Mouse (Mus musculus) heart, embryonic 14.5 days (tissue): ENCODE results near the gene Gm26938. TPM values are rescaled to one million over a fixed set of nuclear protein-coding genes. Genes with fewer than 3 reads are reported as not detected.

Experiments
- ATAC-seq: fragments of 200-750 bp; cut with Nextera tagmentation; 2 replicates; pipeline ENCODE4 v1.8.0; 2017; ENCODE audit warnings: low read depth, moderate TSS enrichment; ENCODE audit not compliant: insufficient number of reproducible peaks, insufficient read depth, low FRiP score
- H3K27ac ChIP-seq, 2 experiments: fragments of 200-500 bp in 1 of 2; fragments of 300-500 bp in 1 of 2; sonication (generic) in 1 of 2; replicated peaks in 1 of 2; 2 replicates each; pipeline ENCODE4 v1.5.1; 2012 to 2014; ENCODE audit warnings: low read depth in 2 of 2, low read length in 2 of 2, control low read depth in 1 of 2, mild to moderate bottlenecking in 1 of 2, mixed read lengths in 1 of 2; ENCODE audit not compliant: control insufficient read depth in 1 of 2, insufficient read depth in 1 of 2
- H3K27me3 ChIP-seq: fragments of 300-500 bp; sonication (generic); 2 replicates; pipeline ENCODE4 v1.6.1; 2014; ENCODE audit warnings: mild to moderate bottlenecking, low read length, control low read depth; ENCODE audit not compliant: control insufficient read depth, insufficient read depth
- H3K36me3 ChIP-seq: fragments of 300-500 bp; sonication (generic); 2 replicates; pipeline ENCODE4 v1.6.1; 2014; ENCODE audit warnings: mild to moderate bottlenecking, control low read depth, low read length, mixed read lengths; ENCODE audit not compliant: control insufficient read depth, insufficient read depth
- H3K4me1 ChIP-seq, 2 experiments: fragments of 200-500 bp in 1 of 2; fragments of 300-500 bp in 1 of 2; sonication (generic) in 1 of 2; 2 replicates each; pipeline ENCODE4 v1.6.1; 2012 to 2014; ENCODE audit warnings: low read length in 2 of 2, control low read depth in 1 of 2, mixed read lengths in 1 of 2; ENCODE audit not compliant: control insufficient read depth in 2 of 2, insufficient read depth in 2 of 2
- H3K4me2 ChIP-seq: fragments of 300-500 bp; sonication (generic); 2 replicates; pipeline ENCODE4 v1.6.1; 2014; ENCODE audit warnings: mild to moderate bottlenecking, low read length
- H3K4me3 ChIP-seq, 2 experiments: fragments of 200-500 bp in 1 of 2; fragments of 300-500 bp in 1 of 2; sonication (generic) in 1 of 2; 2 replicates each; pipeline ENCODE4 v1.5.1; 2012 to 2014; ENCODE audit warnings: low read length in 2 of 2, mild to moderate bottlenecking in 2 of 2, control low read depth in 1 of 2, low read depth in 1 of 2, moderate library complexity in 1 of 2; ENCODE audit not compliant: control insufficient read depth in 1 of 2, insufficient read depth in 1 of 2
- H3K9ac ChIP-seq: fragments of 300-500 bp; sonication (generic); 2 replicates; pipeline ENCODE4 v1.6.1; 2014; ENCODE audit warnings: mild to moderate bottlenecking, low read length
- H3K9me3 ChIP-seq: fragments of 300-500 bp; sonication (generic); 2 replicates; pipeline ENCODE4 v1.6.1; 2016; ENCODE audit warnings: low read length, control low read depth; ENCODE audit not compliant: control insufficient read depth
- WGBS: fragments of 180-500 bp; shearing (Covaris S2); extraction: QIAGEN DNeasy Blood & Tissue Kit; methylation state at CpG from one replicate; pipeline ENCODE4 v1.1.7; 2014; 5-methylcytosine and 5-hydroxymethylcytosine counted together
- polyA plus RNA-seq: library from polyadenylated mRNA; unstranded; fragments of >200 nt; fragmentation: Nextera tagmentation; extraction: Ambion mirVana; gene quantifications from 2 replicates; pipeline ENCODE4 v1.2.1, GENCODE M21; 2014

Gm26938 gene
- polyA plus RNA-seq, 1 experiment from 2014 or later: not detected

DNA sequence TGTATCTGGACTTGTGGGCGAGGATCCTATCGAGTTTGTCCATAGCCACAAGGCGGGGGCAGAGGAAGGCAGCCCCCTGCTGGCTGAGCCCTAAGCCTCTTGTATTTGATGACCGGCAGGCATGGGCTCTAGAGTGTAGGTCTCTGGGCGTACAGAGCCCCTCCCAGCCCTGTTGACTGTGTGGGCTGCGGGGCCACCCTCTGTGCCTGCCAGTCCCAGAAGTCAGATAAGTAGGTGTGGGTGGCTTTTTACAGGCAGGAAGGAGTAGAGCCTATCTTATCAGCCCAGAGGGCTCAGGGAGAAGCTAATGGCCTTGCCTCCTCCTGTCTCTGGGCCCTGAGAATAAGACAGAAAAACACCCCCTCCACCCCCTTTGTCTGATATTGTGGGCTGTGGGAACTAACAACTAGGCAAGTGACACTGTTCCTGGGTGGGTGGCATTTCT is 22.1 kb downstream of the Gm26938 start:
- peaks cover 17 to 33% of the 10 kb centered on the region in 2 experiments for H3K4me1 ChIP-seq
- H3K27me3 ChIP-seq: no peaks in the 10 kb centered on the region
- H3K27ac ChIP-seq: peak overlapping the region; percentile 58 to 79
- ATAC-seq: peak; percentile 54
- peak overlapping the region; percentile 47 for H3K9ac ChIP-seq
- H3K4me2 ChIP-seq: peak overlapping the region; percentile 41
- no peaks in the 10 kb centered on the region for H3K9me3 ChIP-seq
- WGBS: 4% methylated on average over 6 of the region's 6 CpGs
- H3K4me3 ChIP-seq: no peak overlapping the region
- peaks cover 37% of the 10 kb centered on the region for H3K36me3 ChIP-seq

DNA sequence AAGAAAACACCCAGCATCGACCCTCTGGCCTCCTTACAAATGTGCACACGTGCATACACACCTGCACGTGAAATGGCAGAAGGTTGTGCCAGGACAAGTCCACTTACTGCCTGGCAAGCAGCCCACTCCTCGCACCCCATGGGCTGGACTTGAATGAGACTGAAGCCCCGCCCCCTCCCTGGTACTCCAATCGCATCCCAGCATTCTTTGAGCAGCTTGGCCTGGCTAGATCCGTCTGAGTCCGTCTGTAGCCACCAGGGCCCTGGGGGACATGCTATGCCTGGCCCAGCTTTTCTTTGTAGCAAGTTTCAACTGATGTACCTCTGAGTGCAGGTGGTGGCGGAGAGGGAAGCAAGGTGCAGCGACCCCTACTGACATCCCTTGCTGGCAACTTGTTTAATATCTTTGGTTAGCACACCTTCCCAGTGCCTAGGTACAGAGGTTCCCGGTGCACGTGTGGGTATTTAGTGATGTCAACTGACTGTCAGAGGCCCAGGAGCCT is 22.6 kb downstream of the Gm26938 start:
- peaks cover 20 to 38% of the 10 kb centered on the region in 2 experiments for H3K4me1 ChIP-seq
- H3K9ac ChIP-seq: peak overlapping the region; percentile 47
- no peaks in the 10 kb centered on the region for H3K27me3 ChIP-seq
- peak; percentile 49 for ATAC-seq
- peak overlapping the region; percentile 41 for H3K4me2 ChIP-seq
- H3K9me3 ChIP-seq: no peaks in the 10 kb centered on the region
- H3K4me3 ChIP-seq: no peak overlapping the region
- H3K27ac ChIP-seq: peak overlapping the region; percentile 58 to 79; a peak in 3 of 4 replicates
- WGBS: 5% methylated on average over 12 of the region's 12 CpGs
- peaks cover 40% of the 10 kb centered on the region for H3K36me3 ChIP-seq

DNA sequence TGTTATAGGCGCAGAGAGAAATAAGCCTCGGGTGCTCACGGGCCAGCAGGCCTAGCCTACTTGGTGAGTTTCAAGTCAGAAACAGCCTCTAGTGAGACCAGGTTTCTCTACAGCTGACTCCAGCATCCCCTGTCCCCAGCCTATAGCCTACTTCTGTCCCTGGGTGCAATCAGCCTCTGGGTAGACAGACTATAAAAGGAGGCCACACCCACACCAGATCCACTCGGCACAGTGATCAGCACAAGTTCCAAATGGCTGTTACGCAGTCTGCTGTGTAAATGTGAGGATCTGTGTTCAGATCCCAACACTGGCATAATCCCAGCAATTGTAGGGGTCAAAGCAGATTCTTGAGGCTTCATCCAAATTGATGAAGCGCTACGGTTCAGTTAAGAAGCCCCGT is 23.0 kb downstream of the Gm26938 start:
- Histone ChIP-seq H3K9me3 (no peaks in the 10 kb centered on the region), H3K36me3 (peaks cover 40% of the 10 kb centered on the region), H3K4me1 (peaks cover 25 to 43% of the 10 kb centered on the region in 2 experiments), H3K4me3 (no peak overlapping the region), H3K27ac (no peak overlapping the region; a peak in 1 of 4 replicates), H3K9ac (no peak overlapping the region), H3K4me2 (no peak overlapping the region), H3K27me3 (no peaks in the 10 kb centered on the region)
- no peak for ATAC-seq
- WGBS: 74% methylated on average over 8 of the region's 8 CpGs

DNA sequence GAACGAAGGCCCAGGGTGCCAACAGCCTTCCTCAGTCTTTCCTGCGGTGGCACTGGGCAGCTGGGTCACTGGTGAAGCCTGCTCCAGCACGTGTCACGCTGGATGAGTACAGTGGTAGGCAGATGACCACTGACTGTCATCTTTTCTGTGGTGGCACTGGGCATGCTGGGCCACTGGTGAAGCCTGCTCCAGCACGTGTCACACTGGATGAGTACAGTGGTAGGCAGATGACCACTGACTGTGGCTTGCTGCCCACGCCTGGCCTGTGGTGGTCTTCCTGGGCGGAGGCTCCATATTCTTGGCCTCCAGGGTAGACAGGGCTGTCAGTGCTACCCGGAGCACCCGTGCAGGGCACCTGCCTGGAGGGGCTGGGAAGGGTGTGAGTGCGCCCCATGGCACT is 24.3 kb downstream of the Gm26938 start:
- Histone ChIP-seq H3K4me2 (no peak overlapping the region), H3K36me3 (peaks cover 40% of the 10 kb centered on the region), H3K4me3 (no peak overlapping the region), H3K9me3 (no peaks in the 10 kb centered on the region), H3K27me3 (no peaks in the 10 kb centered on the region), H3K4me1 (peaks cover 37 to 56% of the 10 kb centered on the region in 2 experiments), H3K27ac (no peak overlapping the region), H3K9ac (no peak overlapping the region)
- 95% methylated on average over 10 of the region's 10 CpGs for WGBS
- no peak for ATAC-seq

DNA sequence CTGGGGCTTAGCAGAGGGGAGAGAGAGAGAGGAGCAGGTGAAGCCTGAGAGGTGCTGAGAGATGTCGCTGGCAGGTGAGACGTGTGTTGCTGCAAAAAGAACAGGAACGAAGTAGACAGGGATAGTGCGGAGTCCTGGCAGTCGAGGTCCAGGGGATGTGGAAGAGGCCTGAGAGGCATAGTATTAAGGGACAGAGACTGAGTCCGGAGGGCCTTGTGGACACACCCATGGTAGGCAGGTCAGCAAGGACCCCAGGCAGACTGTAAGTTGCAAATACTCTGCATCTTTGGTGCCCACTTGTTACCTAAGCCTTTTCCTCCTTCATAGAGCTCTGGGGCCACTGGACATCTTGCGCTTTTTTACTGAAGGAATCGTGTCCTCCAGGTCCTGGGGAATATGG is 25.0 kb downstream of the Gm26938 start:
- Histone ChIP-seq H3K27me3 (no peaks in the 10 kb centered on the region), H3K9ac (no peak overlapping the region), H3K9me3 (no peaks in the 10 kb centered on the region), H3K4me2 (no peak overlapping the region), H3K4me3 (no peak overlapping the region), H3K36me3 (peaks cover 40% of the 10 kb centered on the region), H3K27ac (no peak overlapping the region), H3K4me1 (peaks cover 43 to 62% of the 10 kb centered on the region in 2 experiments)
- no peak for ATAC-seq
- WGBS: 81% methylated on average over 8 of the region's 8 CpGs

DNA sequence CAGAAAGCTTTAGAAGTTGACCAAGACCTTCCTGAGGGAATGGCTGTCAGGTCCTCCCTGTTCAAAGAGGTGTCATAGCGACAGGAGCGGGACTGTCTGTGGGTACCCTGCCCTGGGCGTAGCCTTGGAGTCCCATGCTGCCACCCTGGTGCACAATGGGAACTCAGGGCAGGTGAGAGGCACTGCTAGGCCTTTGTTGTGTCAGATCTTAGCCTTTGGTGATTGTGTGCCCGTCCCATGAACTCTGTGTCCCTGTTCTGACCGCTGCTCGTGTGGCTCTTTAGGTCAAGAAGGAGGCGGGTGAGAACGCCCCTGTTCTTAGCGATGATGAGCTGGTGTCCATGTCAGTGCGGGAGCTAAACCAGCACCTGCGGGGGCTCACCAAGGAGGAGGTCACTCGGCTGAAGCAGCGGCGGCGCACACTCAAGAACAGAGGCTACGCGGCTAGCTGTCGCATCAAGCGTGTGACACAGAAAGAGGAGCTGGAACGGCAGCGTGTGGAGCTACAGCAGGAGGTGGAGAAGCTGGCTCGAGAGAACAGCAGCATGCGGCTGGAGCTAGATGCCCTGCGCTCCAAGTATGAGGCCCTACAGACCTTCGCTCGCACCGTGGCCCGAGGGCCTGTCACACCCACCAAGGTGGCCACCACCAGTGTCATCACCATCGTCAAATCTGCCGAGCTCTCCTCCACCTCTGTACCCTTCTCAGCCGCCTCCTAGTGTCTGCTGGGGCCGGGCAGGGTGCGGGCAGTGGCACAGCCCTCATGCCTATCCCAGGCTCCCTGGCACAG is 26.2 kb downstream of the Gm26938 start:
- Histone ChIP-seq H3K9ac (no peak overlapping the region), H3K36me3 (peaks cover 40% of the 10 kb centered on the region), H3K4me3 (no peak overlapping the region), H3K4me2 (no peak overlapping the region), H3K4me1 (peaks cover 54 to 75% of the 10 kb centered on the region in 2 experiments), H3K27ac (0 out of 4 replicates have a peak overlapping the region, but pooled peaks of 1 of the 2 experiments have one; percentile 37), H3K27me3 (no peaks in the 10 kb centered on the region), H3K9me3 (no peaks in the 10 kb centered on the region)
- no peak for ATAC-seq
- WGBS: 89% methylated on average over 33 of the region's 33 CpGs

DNA sequence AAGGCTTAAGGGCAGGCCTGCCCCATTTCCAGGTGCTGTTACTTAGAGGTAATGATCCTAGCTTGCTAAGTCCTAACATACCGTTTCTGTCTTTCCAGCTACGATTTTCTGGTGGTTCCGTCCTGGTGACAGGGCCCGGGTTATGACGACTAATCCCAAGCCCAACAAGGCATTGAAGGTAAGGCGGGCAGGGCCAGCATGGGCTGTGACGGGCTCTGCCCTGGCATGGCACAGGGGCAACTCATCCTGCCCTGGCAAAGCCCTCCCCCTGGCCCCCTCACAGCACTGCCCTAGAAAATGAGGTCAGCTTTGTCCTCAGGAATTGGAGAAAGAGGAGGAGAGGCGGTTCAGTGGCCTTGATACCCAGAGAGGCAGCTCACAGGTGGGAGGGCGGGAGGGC is 27.2 kb downstream of the Gm26938 start:
- Histone ChIP-seq H3K4me1 (peaks cover 57 to 76% of the 10 kb centered on the region in 2 experiments), H3K9me3 (no peaks in the 10 kb centered on the region), H3K9ac (peak overlapping the region; percentile 38; the same call in 1 of the 2 replicates), H3K27me3 (no peaks in the 10 kb centered on the region), H3K36me3 (peaks cover 40% of the 10 kb centered on the region), H3K4me3 (no peak overlapping the region), H3K4me2 (peak overlapping the region; percentile 58; the same call in 1 of the 2 replicates), H3K27ac (peak overlapping the region in 1 of 2 experiments; percentile 94; a peak in 1 of 4 replicates)
- 87% methylated on average over 9 of the region's 9 CpGs for WGBS
- no peak for ATAC-seq
